Mouse (Mus musculus) heart, embryonic 12.5 days (tissue): ENCODE measurements around the gene Iqsec1. TPM values are rescaled to one million over a fixed set of nuclear protein-coding genes. Genes with fewer than 3 reads are reported as not detected.

Experiments
- ATAC-seq: fragments of 200-750 bp; cut with Nextera tagmentation; 2 replicates; pipeline ENCODE4 v1.8.0; 2017; ENCODE audit warnings: moderate TSS enrichment, moderate library complexity; ENCODE audit not compliant: insufficient number of reproducible peaks, low FRiP score
- H3K27ac ChIP-seq: fragments of 300-500 bp; sonication (generic); 2 replicates; pipeline ENCODE4 v1.5.1; 2016; ENCODE audit warnings: mild to moderate bottlenecking, moderate library complexity; ENCODE audit not compliant: poor library complexity, severe bottlenecking
- H3K27me3 ChIP-seq: fragments of 300-500 bp; sonication (generic); replicated peaks from 2 replicates; pipeline ENCODE4 v1.6.1; 2016; ENCODE audit warnings: mild to moderate bottlenecking, moderate library complexity
- H3K36me3 ChIP-seq: fragments of 300-500 bp; sonication (generic); 2 replicates; pipeline ENCODE4 v1.6.1; 2016; ENCODE audit warnings: mild to moderate bottlenecking, moderate library complexity
- H3K4me1 ChIP-seq: fragments of 300-500 bp; sonication (generic); replicated peaks from 2 replicates; pipeline ENCODE4 v1.6.1; 2016; ENCODE audit warnings: mild to moderate bottlenecking
- H3K4me2 ChIP-seq: fragments of 300-500 bp; sonication (generic); 2 replicates; pipeline ENCODE4 v1.6.1; 2016; ENCODE audit warnings: mild to moderate bottlenecking, moderate library complexity
- H3K4me3 ChIP-seq: fragments of 300-500 bp; sonication (generic); 2 replicates; pipeline ENCODE4 v1.5.1; 2016; ENCODE audit warnings: mild to moderate bottlenecking
- H3K9ac ChIP-seq: fragments of 300-500 bp; sonication (generic); 2 replicates; pipeline ENCODE4 v1.6.1; 2016; ENCODE audit warnings: mild to moderate bottlenecking, moderate library complexity
- H3K9me3 ChIP-seq: fragments of 300-500 bp; sonication (generic); replicated peaks from 2 replicates; pipeline ENCODE4 v1.6.1; 2016; ENCODE audit warnings: mild to moderate bottlenecking, moderate library complexity
- WGBS: fragments of 180-500 bp; shearing (Covaris S2); methylation state at CpG from one replicate; pipeline ENCODE4 v1.1.7; 2016; 5-methylcytosine and 5-hydroxymethylcytosine counted together
- polyA plus RNA-seq: library from polyadenylated mRNA; unstranded; fragments of >200 nt; fragmentation: Nextera tagmentation; extraction: Ambion mirVana; gene quantifications from 2 replicates; pipeline ENCODE4 v1.2.1, GENCODE M21; 2016

Gene Iqsec1
- polyA plus RNA-seq, 1 experiment from 2014 or later, result 20.8 TPM

DNA sequence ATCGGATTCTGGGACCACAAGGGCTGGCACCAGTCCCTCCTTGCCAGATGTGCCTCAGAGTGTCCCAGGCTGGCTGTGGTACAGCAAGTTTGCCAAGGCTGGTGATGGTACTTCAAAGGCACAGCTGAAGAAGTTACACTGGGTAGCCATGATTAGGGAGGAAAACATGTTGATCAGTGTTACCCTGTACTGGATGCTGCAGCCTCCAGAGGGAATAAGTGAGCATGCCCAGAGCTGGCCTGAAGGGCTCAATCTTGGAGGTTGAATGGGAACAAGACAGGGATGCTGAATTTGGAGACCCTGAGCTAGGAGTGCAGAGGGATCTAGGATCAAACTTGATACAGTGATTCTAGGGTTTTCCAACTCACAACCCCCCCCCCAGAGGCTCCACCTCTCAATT is 175.0 kb downstream of the Iqsec1 start:
- ATAC-seq, result no peak
- H3K27me3 ChIP-seq, result peaks cover 12% of the 10 kb centered on the region
- no peak overlapping the region for H3K27ac ChIP-seq
- no peak overlapping the region for H3K4me2 ChIP-seq
- no peaks in the 10 kb centered on the region for H3K9me3 ChIP-seq
- WGBS, result 32% methylated on average over 1 of the region's 1 CpGs
- no peak overlapping the region for H3K4me3 ChIP-seq
- peaks cover 70% of the 10 kb centered on the region for H3K4me1 ChIP-seq
- no peaks in the 10 kb centered on the region for H3K36me3 ChIP-seq
- H3K9ac ChIP-seq, result no peak overlapping the region

DNA sequence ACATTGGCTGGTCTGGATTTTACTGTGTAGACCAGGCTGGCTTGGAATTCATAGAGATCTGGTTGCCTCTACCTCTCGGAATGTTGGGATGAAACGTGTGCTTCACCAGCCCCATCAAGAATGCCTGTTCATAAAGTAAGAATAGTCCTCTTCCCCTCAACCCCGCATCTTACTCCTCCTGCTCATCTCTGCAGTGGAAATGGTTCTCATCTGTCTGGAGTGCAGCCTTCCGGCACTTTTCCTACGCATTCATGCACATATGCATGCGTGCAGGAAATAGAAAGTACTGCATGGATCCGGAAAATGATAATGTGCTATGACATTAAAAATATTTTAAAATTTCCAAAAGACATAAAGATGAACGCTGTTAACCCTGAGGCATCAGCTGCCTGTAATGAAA is 175.9 kb downstream of the Iqsec1 start:
- 79% methylated on average over 8 of the region's 8 CpGs for WGBS
- Histone ChIP-seq H3K9me3 (no peaks in the 10 kb centered on the region), H3K4me1 (peaks cover 75% of the 10 kb centered on the region)

DNA sequence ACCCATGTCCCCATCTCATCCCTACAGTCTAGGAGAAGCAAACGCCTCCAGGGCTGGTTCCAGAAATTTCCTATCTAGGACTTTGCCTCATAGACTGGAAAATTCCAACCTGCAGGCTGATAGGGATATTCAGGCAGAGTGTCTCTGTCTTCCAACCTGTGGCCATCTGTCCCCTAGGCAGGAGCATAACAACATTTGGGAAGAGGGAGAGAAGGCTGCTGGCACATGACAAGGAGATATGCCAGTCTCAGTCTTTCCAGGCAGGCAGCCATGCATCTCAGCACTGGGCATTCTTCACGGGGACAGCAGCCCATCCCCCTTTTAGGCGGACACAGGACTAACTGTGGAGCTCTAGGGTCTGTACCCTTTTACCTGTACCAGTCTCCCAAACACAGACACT is 176.4 kb downstream of the Iqsec1 start:
- H3K27me3 ChIP-seq, result peaks cover 12% of the 10 kb centered on the region
- ATAC-seq, result no peak
- H3K4me1 ChIP-seq, result peaks cover 75% of the 10 kb centered on the region
- no peak overlapping the region for H3K4me3 ChIP-seq
- no peaks in the 10 kb centered on the region for H3K9me3 ChIP-seq
- H3K36me3 ChIP-seq, result no peaks in the 10 kb centered on the region
- H3K4me2 ChIP-seq, result no peak overlapping the region
- H3K27ac ChIP-seq, result no peak overlapping the region
- H3K9ac ChIP-seq, result no peak overlapping the region
- 50% methylated on average over 3 of the region's 3 CpGs for WGBS

More for the DNA sequence above, 175.9 kb downstream of the Iqsec1 start:
- H3K36me3 ChIP-seq, result no peaks in the 10 kb centered on the region
- ATAC-seq, result no peak
- no peak overlapping the region for H3K27ac ChIP-seq
- H3K27me3 ChIP-seq, result peaks cover 12% of the 10 kb centered on the region
- H3K9ac ChIP-seq, result no peak overlapping the region
- no peak overlapping the region for H3K4me3 ChIP-seq
- H3K4me2 ChIP-seq, result no peak overlapping the region

DNA sequence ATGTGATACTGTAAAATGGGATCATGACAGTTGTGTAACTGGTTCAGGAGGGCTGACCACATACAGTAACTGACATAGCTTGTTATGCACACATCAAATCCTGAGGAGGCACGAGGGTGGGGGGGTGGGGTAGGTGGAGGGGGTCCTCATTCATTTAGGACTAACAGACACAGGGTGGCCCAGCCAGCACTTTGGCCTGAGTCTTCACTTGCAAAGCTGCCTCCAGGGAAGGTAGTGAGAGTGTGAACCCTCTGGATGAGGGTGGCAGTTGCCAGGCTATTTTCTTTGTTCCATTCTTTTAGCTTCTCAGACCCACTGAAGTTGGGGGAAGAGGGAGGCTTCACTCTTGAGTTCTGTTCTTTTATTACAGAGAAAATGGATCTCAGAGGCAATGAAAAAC is 177.9 kb downstream of the Iqsec1 start:
- Histone ChIP-seq H3K4me2 (no peak overlapping the region), H3K4me3 (no peak overlapping the region), H3K9ac (no peak overlapping the region), H3K4me1 (peaks cover 68% of the 10 kb centered on the region), H3K9me3 (no peaks in the 10 kb centered on the region), H3K27me3 (peaks cover 12% of the 10 kb centered on the region), H3K36me3 (no peaks in the 10 kb centered on the region), H3K27ac (no peak overlapping the region)
- WGBS, result 53% methylated on average over 1 of the region's 1 CpGs
- no peak for ATAC-seq

DNA sequence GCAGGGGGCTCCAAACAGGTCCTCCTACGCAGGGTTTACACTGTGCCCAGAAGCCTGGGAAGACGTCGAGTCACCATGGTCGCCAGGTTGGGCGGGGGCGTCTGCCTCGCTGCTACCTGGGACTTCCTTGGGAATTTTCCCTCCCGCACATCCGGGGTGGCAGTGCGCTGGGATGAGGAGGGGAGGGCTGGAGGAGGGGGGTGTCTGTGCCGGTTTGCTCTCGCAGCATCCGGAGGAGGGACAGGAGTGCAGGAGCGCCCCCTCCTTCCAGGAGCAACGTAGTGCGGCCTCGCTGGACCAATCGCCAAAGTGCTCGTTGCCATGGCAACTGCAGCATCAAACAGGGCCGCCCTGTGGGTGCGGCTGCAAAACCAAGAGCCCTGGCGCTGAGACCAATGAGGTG is 178.5 kb downstream of the Iqsec1 start:
- whole genome bisulfite sequencing, result 7% methylated on average over 22 of the region's 22 CpGs
- Histone ChIP-seq H3K27me3 (peaks cover 12% of the 10 kb centered on the region), H3K4me1 (peaks cover 73% of the 10 kb centered on the region), H3K36me3 (no peaks in the 10 kb centered on the region), H3K9ac (no peak overlapping the region), H3K4me3 (no peak overlapping the region), H3K27ac (no peak overlapping the region), H3K4me2 (peak overlapping the region; percentile 48), H3K9me3 (no peaks in the 10 kb centered on the region)
- ATAC-seq, result 0 out of 2 replicates have a peak, but pooled peaks have one; percentile 10

DNA sequence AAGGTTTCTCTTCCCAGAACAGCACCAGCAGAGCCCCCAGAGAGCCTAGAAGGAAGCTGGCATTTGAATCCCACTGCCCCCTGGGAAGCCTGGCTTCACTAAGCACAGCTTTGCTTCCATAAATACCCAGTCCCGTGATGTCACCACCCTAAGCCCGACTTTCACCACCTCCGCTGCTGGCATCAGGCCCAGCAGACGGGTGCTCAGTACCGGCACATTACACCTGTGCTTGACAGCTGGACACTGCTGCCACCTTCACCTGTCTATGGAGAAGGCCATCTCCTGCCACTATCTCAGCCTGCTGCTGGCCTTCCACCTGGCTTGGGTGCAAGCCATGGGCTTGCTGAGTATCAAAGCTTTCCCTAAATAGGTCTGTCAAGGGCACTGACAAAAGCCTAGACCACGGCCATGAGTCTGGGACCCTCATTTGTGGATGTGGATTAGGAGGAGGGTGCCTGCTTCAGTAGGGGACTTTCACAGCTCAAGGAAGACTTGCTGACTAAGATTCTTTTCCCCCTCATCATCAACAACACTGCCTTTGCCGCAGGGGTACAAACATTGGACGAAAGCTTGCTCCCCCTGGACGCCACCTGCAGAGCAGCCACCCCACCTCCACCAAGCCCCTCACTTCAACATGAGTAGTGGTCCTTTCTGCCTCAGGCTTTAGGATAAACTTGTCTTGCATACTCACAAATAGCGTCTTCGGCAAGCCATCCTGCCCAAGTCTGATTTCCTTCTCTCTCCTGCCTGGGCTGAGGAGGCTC is 179.2 kb downstream of the Iqsec1 start:
- Histone ChIP-seq H3K4me2 (peak overlapping the region; percentile 25), H3K4me1 (peaks cover 80% of the 10 kb centered on the region), H3K27ac (peak overlapping the region; percentile 87), H3K9ac (peak overlapping the region; percentile 63; the same call in 1 of the 2 replicates), H3K9me3 (no peaks in the 10 kb centered on the region), H3K27me3 (peaks cover 12% of the 10 kb centered on the region), H3K4me3 (no peak overlapping the region), H3K36me3 (no peaks in the 10 kb centered on the region)
- 40% methylated on average over 11 of the region's 11 CpGs for WGBS
- peak; percentile 33; the same call in 1 of the 2 replicates for ATAC-seq

DNA sequence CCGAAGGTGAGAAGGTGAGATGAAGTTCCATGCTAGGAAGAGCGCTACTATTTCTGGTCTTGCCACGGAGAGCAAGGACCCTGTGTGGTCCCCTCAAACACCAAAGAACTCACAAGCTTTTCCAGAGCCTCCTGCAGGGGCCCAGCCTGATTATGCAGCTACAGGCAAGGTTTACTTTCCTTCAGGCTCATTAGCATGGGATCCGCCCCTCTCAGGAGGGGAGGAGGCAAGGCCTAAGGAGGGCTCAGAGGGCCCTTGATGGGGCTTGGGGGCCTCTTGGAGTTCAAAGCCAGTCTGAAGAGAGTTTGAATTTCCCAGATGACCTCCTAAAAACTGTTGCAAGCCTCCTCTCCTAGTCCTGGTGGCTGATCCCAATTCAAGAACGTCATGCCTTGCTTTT is 179.9 kb downstream of the Iqsec1 start:
- WGBS, result 15% methylated on average over 5 of the region's 5 CpGs
- Histone ChIP-seq H3K4me3 (no peak overlapping the region), H3K36me3 (no peaks in the 10 kb centered on the region), H3K27ac (peak overlapping the region; percentile 87), H3K9ac (peak overlapping the region; percentile 63; the same call in 1 of the 2 replicates), H3K9me3 (no peaks in the 10 kb centered on the region), H3K27me3 (peaks cover 12% of the 10 kb centered on the region), H3K4me2 (peak overlapping the region; percentile 25), H3K4me1 (peaks cover 80% of the 10 kb centered on the region)
- ATAC-seq, result no peak

DNA sequence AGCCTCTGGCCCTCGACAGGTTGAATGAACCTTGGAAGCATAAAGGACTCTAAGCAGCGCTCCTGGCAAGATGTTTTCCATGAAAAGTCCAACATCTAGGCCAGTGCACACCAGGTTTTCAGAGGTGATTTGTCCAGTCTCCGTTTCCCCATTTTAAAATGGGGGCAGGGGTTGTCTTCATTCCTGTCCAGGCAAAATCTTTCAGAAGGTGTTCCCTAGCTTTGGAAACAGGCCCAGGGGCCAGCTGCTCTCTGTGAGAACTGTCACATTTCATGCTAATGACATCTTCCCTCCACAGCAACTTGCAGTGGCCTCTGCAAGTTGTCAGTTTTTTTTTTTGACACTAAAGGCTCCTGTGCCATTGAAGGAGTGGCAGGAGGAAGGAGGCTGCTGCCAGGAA is 180.4 kb downstream of the Iqsec1 start:
- no peak overlapping the region for H3K4me3 ChIP-seq
- WGBS, result 65% methylated on average over 3 of the region's 3 CpGs
- peak overlapping the region; percentile 87 for H3K27ac ChIP-seq
- no peaks in the 10 kb centered on the region for H3K9me3 ChIP-seq
- H3K9ac ChIP-seq, result no peak overlapping the region
- peaks cover 12% of the 10 kb centered on the region for H3K27me3 ChIP-seq
- peak overlapping the region; percentile 25 for H3K4me2 ChIP-seq
- H3K4me1 ChIP-seq, result peaks cover 78% of the 10 kb centered on the region
- ATAC-seq, result no peak
- H3K36me3 ChIP-seq, result no peaks in the 10 kb centered on the region

DNA sequence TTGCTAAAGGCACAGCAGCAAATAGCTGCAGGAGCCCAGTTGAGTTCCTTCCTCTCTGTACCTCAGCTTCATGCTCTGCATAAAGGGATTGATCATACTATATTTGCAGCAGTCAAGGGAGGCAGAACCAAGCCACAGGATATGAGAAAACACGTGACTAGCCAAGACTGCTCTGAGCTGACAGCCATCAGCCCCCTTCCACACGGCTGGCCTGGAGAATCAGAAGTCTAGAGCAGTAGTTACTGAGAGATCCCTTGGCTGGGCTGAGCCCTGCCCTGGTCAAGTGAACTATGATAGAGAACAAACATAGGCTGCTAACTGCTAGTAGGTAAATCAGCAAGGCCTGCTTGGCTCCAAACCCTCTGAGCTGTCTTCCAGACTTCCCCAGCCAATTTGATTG is 180.9 kb downstream of the Iqsec1 start:
- Histone ChIP-seq H3K4me1 (peaks cover 72% of the 10 kb centered on the region), H3K27me3 (peaks cover 12% of the 10 kb centered on the region), H3K27ac (peak overlapping the region; percentile 87)

DNA sequence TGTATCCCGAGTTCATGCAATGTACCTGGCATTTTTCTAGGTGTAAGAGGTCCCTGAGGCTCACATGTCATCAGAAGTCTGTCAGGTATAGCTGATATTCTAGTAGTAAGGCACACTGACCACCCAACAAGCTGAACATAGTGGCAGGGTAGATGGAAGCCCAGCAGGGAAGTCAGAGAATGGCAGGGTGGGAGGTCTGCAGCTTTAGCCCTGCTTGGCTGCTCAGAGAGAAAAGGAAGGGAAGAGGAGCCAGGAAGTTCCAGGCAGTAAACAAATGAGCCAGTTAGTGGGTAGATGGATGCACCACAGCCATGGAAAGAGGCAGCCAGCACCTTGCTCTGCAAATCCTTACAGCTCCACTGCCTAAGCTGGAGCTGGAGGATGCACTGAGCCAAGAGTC is 181.7 kb downstream of the Iqsec1 start:
- H3K4me3 ChIP-seq, result no peak overlapping the region
- no peaks in the 10 kb centered on the region for H3K9me3 ChIP-seq
- 90% methylated on average over 1 of the region's 1 CpGs for WGBS
- no peak overlapping the region for H3K9ac ChIP-seq
- H3K4me2 ChIP-seq, result no peak overlapping the region
- H3K4me1 ChIP-seq, result peaks cover 66% of the 10 kb centered on the region
- peaks cover 12% of the 10 kb centered on the region for H3K27me3 ChIP-seq
- no peak overlapping the region for H3K27ac ChIP-seq
- no peak for ATAC-seq
- H3K36me3 ChIP-seq, result no peaks in the 10 kb centered on the region

More for the DNA sequence above, 180.9 kb downstream of the Iqsec1 start:
- no peak overlapping the region for H3K9ac ChIP-seq
- no peak for ATAC-seq
- no peaks in the 10 kb centered on the region for H3K9me3 ChIP-seq
- no peak overlapping the region for H3K4me2 ChIP-seq
- no peaks in the 10 kb centered on the region for H3K36me3 ChIP-seq
- H3K4me3 ChIP-seq, result no peak overlapping the region
- 34% methylated on average over 2 of the region's 2 CpGs for WGBS

DNA sequence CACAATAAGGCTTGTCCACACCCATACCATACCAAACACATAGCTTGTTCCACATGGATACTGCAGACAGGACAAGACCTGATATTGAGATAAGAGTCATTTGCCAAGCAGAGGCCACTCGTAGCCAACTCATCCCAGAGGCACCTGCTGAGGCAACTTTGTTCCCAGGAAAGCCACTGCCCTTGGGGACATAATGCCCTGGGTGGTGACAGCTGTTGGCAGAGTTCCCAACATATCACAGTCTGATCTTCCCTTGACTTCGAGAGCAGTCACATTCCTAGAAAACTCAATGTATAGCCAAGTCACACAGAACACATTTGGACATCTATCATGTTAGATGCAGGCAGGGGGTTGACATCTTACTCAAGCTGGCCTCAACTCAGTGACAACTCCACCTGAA is 183.4 kb downstream of the Iqsec1 start:
- no peak for ATAC-seq
- Histone ChIP-seq H3K36me3 (no peaks in the 10 kb centered on the region), H3K9me3 (no peaks in the 10 kb centered on the region), H3K4me3 (no peak overlapping the region), H3K4me2 (no peak overlapping the region), H3K9ac (no peak overlapping the region), H3K27me3 (peaks cover 6% of the 10 kb centered on the region), H3K4me1 (peaks cover 64% of the 10 kb centered on the region), H3K27ac (no peak overlapping the region)
- 20% methylated on average over 2 of the region's 2 CpGs for WGBS

DNA sequence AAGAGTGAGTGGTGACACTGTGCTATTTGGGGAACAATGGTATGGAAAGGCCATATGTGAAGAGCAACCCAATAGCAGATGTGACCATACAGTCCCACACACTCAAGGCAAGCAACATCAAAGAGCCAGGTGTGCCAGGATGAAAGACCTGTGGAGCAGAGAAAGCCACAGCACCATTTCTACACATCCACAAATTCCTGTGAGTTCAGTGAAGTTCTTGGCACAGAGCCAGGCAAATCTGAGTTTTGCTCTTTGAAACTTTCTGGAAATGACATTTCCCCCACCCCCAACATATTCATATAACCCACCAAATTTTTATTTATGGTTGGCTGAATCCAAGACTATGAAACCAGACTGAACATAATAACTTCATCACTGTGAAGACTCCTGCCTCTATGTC is 183.8 kb downstream of the Iqsec1 start:
- Histone ChIP-seq H3K27me3 (peaks cover 1% of the 10 kb centered on the region), H3K27ac (no peak overlapping the region), H3K9ac (no peak overlapping the region), H3K9me3 (no peaks in the 10 kb centered on the region), H3K4me3 (no peak overlapping the region), H3K36me3 (no peaks in the 10 kb centered on the region), H3K4me2 (no peak overlapping the region), H3K4me1 (peaks cover 64% of the 10 kb centered on the region)
- ATAC-seq, result no peak
